Mouse (Mus musculus): Measurements from ENCODE around the gene Mat2a. TPM values are rescaled to one million over a fixed set of nuclear protein-coding genes. Genes with fewer than 3 reads are reported as not detected.

Mat2a gene
- total RNA-seq, 2 experiments from 2014 or later: 130 to 166 TPM

- DNase-seq: no peak
Observed at GRCm38 (mm10) chr6:72383142-72383820, 56.1 kb downstream of the Mat2a start.

Other genes starting within 250 kb of the Mat2a start
- gene Atoh8, start 204.0 kb downstream of the Mat2a start, total RNA-seq (2021): 1 to 10 TPM; 8.3 to 9.1 TPM
- gene Sftpb, start 134.9 kb downstream of the Mat2a start, total RNA-seq (2021): not detected
- gene Usp39, start 94.4 kb downstream of the Mat2a start, total RNA-seq (2021): 10 to 100 TPM; 15.9 to 16.1 TPM
- gene 0610030E20Rik, start 92.2 kb downstream of the Mat2a start, total RNA-seq (2021): 1 to 10 TPM; 8.4 to 8.5 TPM
- gene Tmem150a, start 84.1 kb downstream of the Mat2a start, total RNA-seq (2021): 10 to 100 TPM; 20.0 to 22.6 TPM
- gene Rnf181, start 72.6 kb downstream of the Mat2a start, total RNA-seq (2021): 10 to 100 TPM; 37.5 to 41.6 TPM
- 10 to 100 TPM; 48.9 to 61.5 TPM for gene Vamp5, start 59.1 kb downstream of the Mat2a start, total RNA-seq (2021)
- gene Vamp8, start 48.9 kb downstream of the Mat2a start, total RNA-seq (2021): 10 to 100 TPM; 70.0 to 79.6 TPM
- gene Ggcx, start 25.2 kb downstream of the Mat2a start, total RNA-seq (2021): 10 to 100 TPM; 26.0 to 34.2 TPM
- gene Sh2d6, start 82.1 kb upstream of the Mat2a start, total RNA-seq (2021): under 1 TPM in 1 of 2 experiments, not detected in 1; 0.25 TPM
- 10 to 100 TPM in 1 of 2 experiments, 1 to 10 TPM in 1; 9.4 to 11.9 TPM for gene Capg, start 104.8 kb upstream of the Mat2a start, total RNA-seq (2021)
- gene Elmod3, start 158.9 kb upstream of the Mat2a start, total RNA-seq (2021): 10 to 100 TPM; 11.6 to 12.6 TPM
- 100 to 1,000 TPM; 199 to 208 TPM for gene Retsat, start 158.9 kb upstream of the Mat2a start, total RNA-seq (2021)
- gene Tgoln1, start 177.4 kb upstream of the Mat2a start, total RNA-seq (2021): 10 to 100 TPM; 61.4 to 72.6 TPM

Data from heart, adult 18-20 months (tissue).